In the genomic region with DNA sequence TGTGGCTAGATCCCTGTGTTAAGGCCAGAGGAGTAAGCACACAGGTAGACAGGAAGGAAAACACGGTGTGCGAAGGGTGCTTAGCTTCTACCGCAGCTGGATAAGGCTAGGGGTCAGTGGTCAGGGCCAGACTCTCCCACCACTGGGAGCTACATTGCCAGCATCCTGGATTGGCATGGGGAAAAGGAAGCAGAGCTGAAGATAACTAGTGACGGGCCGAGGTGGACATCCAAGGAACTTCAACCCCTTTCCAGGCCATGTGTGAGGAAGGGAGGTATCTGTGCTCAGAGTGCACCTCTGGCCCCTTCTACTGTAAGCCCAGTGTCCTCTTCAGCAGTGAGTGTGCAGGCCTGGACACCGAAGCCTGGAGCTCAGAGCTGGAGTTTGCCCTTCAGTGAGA, we compare ENCODE assay signal across 31 mouse cellular contexts. TPM values are rescaled to one million over a fixed set of nuclear protein-coding genes. Genes with fewer than 3 reads are reported as not detected.
DNase-seq lines count a peak whose midpoint lies in the region; ATAC-seq and TF ChIP-seq lines count a peak whose summit lies in the region.
"Had no signal": no experiment of that assay in that cellular context is flagged by ENCODE, and none has a peak within 500 bp of the region (broad histone marks: within the 10 kb centered on the region; RNA-seq: fewer than 3 reads in every experiment).

No protein-coding gene starts in this region.

- H3K27me3 ChIP-seq in heart, adult 2 months (ENCODE audit: control insufficient read depth, insufficient read depth, low read length) = no peaks in the 10 kb centered on the region
- no peaks in the 10 kb centered on the region for H3K27me3 ChIP-seq in heart, embryonic 13.5 days (replicated peaks)
- H3K27me3 ChIP-seq in stomach, postnatal 0 days (ENCODE audit: control insufficient read depth, insufficient read depth, low read length) = no peaks in the 10 kb centered on the region
- H3K27me3 ChIP-seq in liver, postnatal 0 days (ENCODE audit: insufficient read depth, low read length) = peaks cover 8% of the 10 kb centered on the region; the same call in 1 of the 2 replicates
- H3K27me3 ChIP-seq: embryonic facial prominence, embryonic 12.5 days; embryonic facial prominence, embryonic 15.5 days; intestine, embryonic 15.5 days had no signal

- intact Hi-C loops in heart, adult 2 months (cut with DNase I) = no loop called here
- intact Hi-C loops in heart, postnatal 25 days (cut with DNase I) = loop anchor here (10.0 kb wide), 2 partner anchors 279 to 469 kb away; partner anchors contain the start of gene Anxa8

- TF ChIP-seq EP300 in heart, adult 2 months (IDR thresholded peaks at IDR 0.05; ENCODE audit: insufficient read depth, low read depth, low read length) = no peak
- no peak for TF ChIP-seq EP300 in stomach, postnatal 0 days (optimal IDR thresholded peaks at IDR 0.05)
- no peak for TF ChIP-seq EP300 in liver, postnatal 0 days (IDR thresholded peaks at IDR 0.05; ENCODE audit: low read depth)

- no peak overlapping the region for H3K4me2 ChIP-seq in heart, embryonic 13.5 days
- no peak overlapping the region for H3K4me2 ChIP-seq in stomach, postnatal 0 days (replicated peaks; ENCODE audit: low read depth)
- no peak overlapping the region for H3K4me2 ChIP-seq in liver, postnatal 0 days (ENCODE audit: low read depth, low read length)
- H3K4me2 ChIP-seq: embryonic facial prominence, embryonic 12.5 days; embryonic facial prominence, embryonic 15.5 days; hindbrain, embryonic 13.5 days; intestine, embryonic 15.5 days had no signal

- no peak overlapping the region for H3K9ac ChIP-seq in heart, adult 2 months (ENCODE audit: low read depth, low read length)
- H3K9ac ChIP-seq in heart, embryonic 13.5 days = 0 out of 2 replicates have a peak overlapping the region, but pooled peaks have one; percentile 33
- no peak overlapping the region for H3K9ac ChIP-seq in stomach, postnatal 0 days (ENCODE audit: low read length)
- no peak overlapping the region for H3K9ac ChIP-seq in liver, postnatal 0 days (replicated peaks)
- H3K9ac ChIP-seq: embryonic facial prominence, embryonic 12.5 days; embryonic facial prominence, embryonic 15.5 days; forebrain, postnatal 0 days; hindbrain, embryonic 13.5 days; intestine, embryonic 15.5 days had no signal

- peaks cover 12% of the 10 kb centered on the region; the same call in 1 of the 2 replicates for H3K36me3 ChIP-seq in heart, adult 2 months (ENCODE audit: control insufficient read depth, insufficient read depth, low read length)
- peaks cover 86% of the 10 kb centered on the region for H3K36me3 ChIP-seq in heart, embryonic 13.5 days
- no peaks in the 10 kb centered on the region for H3K36me3 ChIP-seq in stomach, postnatal 0 days (ENCODE audit: control insufficient read depth, insufficient read depth, low read length)
- no peaks in the 10 kb centered on the region for H3K36me3 ChIP-seq in liver, postnatal 0 days (replicated peaks; ENCODE audit: insufficient read depth, low read length)
- H3K36me3 ChIP-seq: embryonic facial prominence, embryonic 12.5 days; embryonic facial prominence, embryonic 15.5 days; hindbrain, embryonic 10.5 days; hindbrain, embryonic 13.5 days; intestine, embryonic 15.5 days had no signal

- DNase-seq in heart, adult 2 months = no peak
- DNase-seq in heart, adult 9 months (ENCODE audit: low spot score in 2 of 2) = no peak
- DNase-seq in heart, postnatal 25 days (ENCODE audit: low spot score) = no peak
- DNase-seq in stomach, postnatal 0 days (ENCODE audit: low spot score) = no peak
- DNase-seq in liver, postnatal 0 days = no peak
- DNase-seq: cerebellum, adult 11 months; cerebellum, adult 2 months; cerebellum, adult 9-11 months; cerebellum, postnatal 25 days; forebrain, postnatal 0 days; gastrocnemius, postnatal 10 days had no signal

- ATAC-seq in heart, embryonic 13.5 days (ENCODE audit: extremely low read depth, insufficient number of reproducible peaks, low FRiP score, low TSS enrichment) = no peak
- ATAC-seq in stomach, postnatal 0 days (ENCODE audit: low FRiP score, low TSS enrichment) = no peak
- ATAC-seq in liver, postnatal 0 days = no peak
- ATAC-seq: CD4-positive, CD25-positive, alpha-beta regulatory T cell, adult 4 months; forebrain, embryonic 14.5 days; forebrain, postnatal 0 days; hindbrain, embryonic 16.5 days; intestine, embryonic 15.5 days had no signal

- H3K27ac ChIP-seq in heart, adult 2 months = peak overlapping the region; percentile 23
- H3K27ac ChIP-seq in heart, embryonic 13.5 days (replicated peaks) = peak overlapping the region; percentile 46
- H3K27ac ChIP-seq in stomach, postnatal 0 days (replicated peaks) = peak overlapping the region; percentile 40
- no peak overlapping the region for H3K27ac ChIP-seq in liver, postnatal 0 days (ENCODE audit: low read depth)
- H3K27ac ChIP-seq: embryonic facial prominence, embryonic 12.5 days; embryonic facial prominence, embryonic 15.5 days; hindbrain, embryonic 10.5 days; hindbrain, embryonic 13.5 days; intestine, embryonic 15.5 days had no signal

- 32% methylated on average over 6 of the region's 6 CpGs for WGBS in heart, adult 2 months
- 65% methylated on average over 6 of the region's 6 CpGs for WGBS in heart, embryonic 13.5 days
- 89% methylated on average over 6 of the region's 6 CpGs for WGBS in stomach, postnatal 0 days
- WGBS in liver, postnatal 0 days (ENCODE audit: insufficient replicate concordance) = 56% methylated on average over 6 of the region's 6 CpGs

- H3K79me2 ChIP-seq in heart, adult 2 months (replicated peaks; ENCODE audit: control insufficient read depth, insufficient read depth, low read length) = no peaks in the 10 kb centered on the region

- H3K4me1 ChIP-seq in heart, adult 2 months (ENCODE audit: control insufficient read depth, insufficient read depth, low read length) = peaks cover 17% of the 10 kb centered on the region
- peaks cover 63% of the 10 kb centered on the region for H3K4me1 ChIP-seq in heart, embryonic 13.5 days
- H3K4me1 ChIP-seq in stomach, postnatal 0 days (replicated peaks; ENCODE audit: control insufficient read depth, insufficient read depth) = no peaks in the 10 kb centered on the region
- peaks cover 3% of the 10 kb centered on the region; the same call in 1 of the 2 replicates for H3K4me1 ChIP-seq in liver, postnatal 0 days (ENCODE audit: insufficient read depth)
- H3K4me1 ChIP-seq: embryonic facial prominence, embryonic 12.5 days had no signal

- no peak overlapping the region for H3K4me3 ChIP-seq in heart, adult 2 months
- H3K4me3 ChIP-seq in heart, embryonic 13.5 days = no peak overlapping the region
- no peak overlapping the region for H3K4me3 ChIP-seq in stomach, postnatal 0 days (ENCODE audit: low read depth, low read length)
- H3K4me3 ChIP-seq in liver, postnatal 0 days (ENCODE audit: low read depth, low read length) = no peak overlapping the region
- H3K4me3 ChIP-seq: embryonic facial prominence, embryonic 12.5 days; embryonic facial prominence, embryonic 15.5 days; hindbrain, embryonic 10.5 days; hindbrain, embryonic 13.5 days; intestine, embryonic 15.5 days had no signal

- TF ChIP-seq POLR2A in heart, adult 2 months (IDR thresholded peaks at IDR 0.05; ENCODE audit: insufficient read depth, low read depth, low read length) = no peak

- TF ChIP-seq CTCF in heart, adult 2 months (IDR thresholded peaks at IDR 0.05) = no peak
- TF ChIP-seq CTCF in stomach, postnatal 0 days (IDR thresholded peaks at IDR 0.05; ENCODE audit: low read depth) = no peak
- no peak for TF ChIP-seq CTCF in liver, postnatal 0 days (IDR thresholded peaks at IDR 0.05; ENCODE audit: low read depth)

- no peaks in the 10 kb centered on the region for H3K9me3 ChIP-seq in heart, embryonic 13.5 days
- no peaks in the 10 kb centered on the region for H3K9me3 ChIP-seq in stomach, postnatal 0 days (ENCODE audit: control insufficient read depth, low read length)
- no peaks in the 10 kb centered on the region for H3K9me3 ChIP-seq in liver, postnatal 0 days (ENCODE audit: low read length)
- H3K9me3 ChIP-seq: embryonic facial prominence, embryonic 12.5 days; embryonic facial prominence, embryonic 15.5 days; hindbrain, embryonic 10.5 days; hindbrain, embryonic 13.5 days; intestine, embryonic 15.5 days had no signal

RNA-seq across cellular contexts. Expression of gene 9230112D13Rik, which starts 30.9 kb away (rescaled TPM):
- not detected for total RNA-seq in heart, adult 2 months (2021)
- not detected in 2 replicates for polyA plus RNA-seq in heart, adult 2 months (2012; rRNA removed)
- polyA plus RNA-seq in heart, embryonic 13.5 days (2015; fragmentation: Nextera tagmentation; extraction: Ambion mirVana) = not detected in 2 replicates
- not detected for total RNA-seq in heart, postnatal 25 days (2021)
- polyA plus RNA-seq in stomach, postnatal 0 days (2015; fragmentation: Nextera tagmentation; extraction: Ambion mirVana) = not detected in 2 replicates
- polyA plus RNA-seq in liver, postnatal 0 days (2015; fragmentation: Nextera tagmentation; extraction: Ambion mirVana) = not detected in 2 replicates
- total RNA-seq: adrenal gland, adult 2 months; adrenal gland, postnatal 14 days; adrenal gland, postnatal 4 days; common myeloid progenitor, adult 5-6 weeks; forebrain, postnatal 0 days; gastrocnemius, postnatal 10 days; gastrocnemius, postnatal 36 days; granulocyte monocyte progenitor cell, adult 5-6 weeks; MEL had no signal
- polyA plus RNA-seq: adrenal gland, adult 2 months; C2C12; CD4-positive, CD25-positive, alpha-beta regulatory T cell, adult 4 months; cerebellum, adult 2 months; embryonic facial prominence, embryonic 12.5 days; embryonic facial prominence, embryonic 15.5 days; forebrain, embryonic 11.5 days; forebrain, embryonic 14.5 days; forebrain, postnatal 0 days; frontal cortex, adult 2 months; heart, embryonic 16.5 days; hindbrain, embryonic 10.5 days; hindbrain, embryonic 13.5 days; hindbrain, embryonic 16.5 days; intestine, embryonic 15.5 days had no signal

RNA-seq across cellular contexts. Expression of gene Ldb3, which starts 35.0 kb away (rescaled TPM):
- 1,000 to 10,000 TPM in 1 of 2 experiments, 100 to 1,000 TPM in 1; 940 to 1,084 TPM for total RNA-seq in heart, adult 2 months (2021)
- 1,077 and 1,138 TPM in 2 replicates for polyA plus RNA-seq in heart, adult 2 months (2012; rRNA removed)
- 226 and 249 TPM in 2 replicates for polyA plus RNA-seq in heart, embryonic 13.5 days (2015; fragmentation: Nextera tagmentation; extraction: Ambion mirVana)
- total RNA-seq in heart, postnatal 25 days (2021) = 1,000 to 10,000 TPM; 1,007 to 1,096 TPM
- polyA plus RNA-seq in stomach, postnatal 0 days (2015; fragmentation: Nextera tagmentation; extraction: Ambion mirVana) = 1.6 and 1.7 TPM in 2 replicates
- polyA plus RNA-seq in liver, postnatal 0 days (2015; fragmentation: Nextera tagmentation; extraction: Ambion mirVana) = 0.26 and 3.2 TPM in 2 replicates
- total RNA-seq: common myeloid progenitor, adult 5-6 weeks; granulocyte monocyte progenitor cell, adult 5-6 weeks; MEL had no signal
- polyA plus RNA-seq: CD4-positive, CD25-positive, alpha-beta regulatory T cell, adult 4 months; forebrain, embryonic 11.5 days had no signal

RNA-seq across cellular contexts. Expression of gene Opn4, which starts 46.5 kb away (rescaled TPM):
- total RNA-seq in heart, adult 2 months (2021) = 1 to 10 TPM; 2.4 to 2.6 TPM
- 7.9 and 9.2 TPM in 2 replicates for polyA plus RNA-seq in heart, adult 2 months (2012; rRNA removed)
- 4.8 and 5.8 TPM in 2 replicates for polyA plus RNA-seq in heart, embryonic 13.5 days (2015; fragmentation: Nextera tagmentation; extraction: Ambion mirVana)
- 1 to 10 TPM; 2.6 to 2.9 TPM for total RNA-seq in heart, postnatal 25 days (2021)
- polyA plus RNA-seq in stomach, postnatal 0 days (2015; fragmentation: Nextera tagmentation; extraction: Ambion mirVana) = not detected in 2 replicates
- not detected in 2 replicates for polyA plus RNA-seq in liver, postnatal 0 days (2015; fragmentation: Nextera tagmentation; extraction: Ambion mirVana)
- total RNA-seq: adrenal gland, postnatal 14 days; adrenal gland, postnatal 4 days; common myeloid progenitor, adult 5-6 weeks; gastrocnemius, postnatal 10 days; gastrocnemius, postnatal 36 days; granulocyte monocyte progenitor cell, adult 5-6 weeks; MEL had no signal
- polyA plus RNA-seq: C2C12; CD4-positive, CD25-positive, alpha-beta regulatory T cell, adult 4 months; forebrain, embryonic 14.5 days; hindbrain, embryonic 10.5 days; hindbrain, embryonic 13.5 days; hindbrain, embryonic 16.5 days; intestine, embryonic 15.5 days had no signal

RNA-seq across cellular contexts. Expression of gene Bmpr1a, which starts 50.3 kb away (rescaled TPM):
- total RNA-seq in heart, adult 2 months (2021) = 10 to 100 TPM; 58.4 to 62.5 TPM
- 13.8 and 38.2 TPM in 2 replicates for polyA plus RNA-seq in heart, adult 2 months (2012; rRNA removed)
- polyA plus RNA-seq in heart, embryonic 13.5 days (2015; fragmentation: Nextera tagmentation; extraction: Ambion mirVana) = 37.1 and 37.4 TPM in 2 replicates
- 10 to 100 TPM; 71.8 to 77.5 TPM for total RNA-seq in heart, postnatal 25 days (2021)
- 27.0 and 29.0 TPM in 2 replicates for polyA plus RNA-seq in stomach, postnatal 0 days (2015; fragmentation: Nextera tagmentation; extraction: Ambion mirVana)
- polyA plus RNA-seq in liver, postnatal 0 days (2015; fragmentation: Nextera tagmentation; extraction: Ambion mirVana) = 4.7 and 5.0 TPM in 2 replicates

Comparison
In these comparisons a context has a peak if more than half of its experiments do, and no peak if none do; other contexts are left out.
1. RNA of gene Ldb3, which starts 35.0 kb away (polyA plus RNA-seq): 1,077 to 1,138 TPM in heart, adult 2 months and 226 to 249 TPM in heart, embryonic 13.5 days; 1.6 to 1.7 TPM in stomach, postnatal 0 days and 0.26 to 3.2 TPM in liver, postnatal 0 days; every median in the first group is over 10 times any median in the second.